Mouse (Mus musculus): Measurements from ENCODE around the gene Myrip. TPM values are rescaled to one million over a fixed set of nuclear protein-coding genes. Genes with fewer than 3 reads are reported as not detected.

The Myrip gene
- polyA plus RNA-seq, 2 experiments: 0.37 to 0.73 TPM

DNA sequence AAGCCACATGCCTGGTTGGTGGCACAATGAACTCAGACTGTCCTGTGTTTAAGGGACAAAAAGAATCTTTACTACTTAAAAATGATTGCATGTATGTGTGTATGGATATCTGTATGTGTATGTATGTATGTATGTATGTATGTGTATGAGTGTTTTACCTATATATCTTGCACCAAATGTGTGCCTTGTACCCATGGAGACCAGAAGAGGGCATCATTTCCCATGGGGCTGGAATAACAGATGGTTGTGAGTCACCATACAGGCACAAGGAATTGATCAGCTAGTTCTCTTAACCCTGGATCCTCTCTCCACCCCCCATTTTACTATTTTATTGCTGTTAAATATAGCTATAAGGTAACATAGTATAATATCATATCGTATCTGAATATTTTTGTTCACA lies 4.4 kb upstream of the Myrip start:
- H3K4me1 ChIP-seq (ENCODE audit: control insufficient read depth, insufficient read depth, low read length): no peaks in the 10 kb centered on the region
- H3K27ac ChIP-seq (replicated peaks; ENCODE audit: low read depth, low read length): no peak overlapping the region
- no peaks in the 10 kb centered on the region for H3K36me3 ChIP-seq (ENCODE audit: control insufficient read depth, insufficient read depth, low read length)
- H3K9me3 ChIP-seq (ENCODE audit: control insufficient read depth, low read length): no peaks in the 10 kb centered on the region
- WGBS: 88% methylated on average over 1 of the region's 1 CpGs
- H3K4me3 ChIP-seq (replicated peaks; ENCODE audit: low read length): no peak overlapping the region
- no peaks in the 10 kb centered on the region for H3K27me3 ChIP-seq (ENCODE audit: control insufficient read depth, insufficient read depth, low read length)
- no peak overlapping the region for H3K4me2 ChIP-seq (replicated peaks; ENCODE audit: low read depth, low read length, severe bottlenecking)
- no peak for TF ChIP-seq POLR2A (IDR thresholded peaks at IDR 0.05; ENCODE audit: borderline replicate concordance, extremely low read depth, insufficient read depth, insufficient read length)
- H3K9ac ChIP-seq (ENCODE audit: low read depth, low read length, severe bottlenecking): no peak overlapping the region
- ATAC-seq (ENCODE audit: low FRiP score, low read depth): no peak
- DNase-seq (ENCODE audit: low spot score): no peak

DNA sequence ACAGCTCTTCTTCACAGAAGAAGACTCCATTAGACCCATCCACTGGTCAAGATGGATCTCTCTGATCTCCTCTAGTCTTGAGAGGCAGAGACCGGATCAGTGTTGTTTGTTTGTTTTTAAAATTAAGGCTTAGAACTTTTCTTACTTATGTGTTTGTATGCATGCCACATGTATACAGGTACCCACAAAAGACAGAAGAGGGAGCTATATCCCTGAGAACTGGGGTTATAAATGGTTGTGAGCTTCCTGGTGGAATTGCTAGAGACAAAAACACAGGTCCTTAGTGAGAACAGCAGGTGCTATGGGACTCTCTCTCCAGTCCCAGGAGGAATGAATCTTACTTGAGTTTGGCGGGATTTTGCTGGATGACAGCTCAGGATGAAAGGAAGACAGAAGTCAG lies 1.9 kb upstream of the Myrip start:
- WGBS: 55% methylated on average over 2 of the region's 2 CpGs
- Histone ChIP-seq H3K36me3 (ENCODE audit: control insufficient read depth, insufficient read depth, low read length) (no peaks in the 10 kb centered on the region), H3K4me3 (replicated peaks; ENCODE audit: low read length) (no peak overlapping the region), H3K9ac (ENCODE audit: low read depth, low read length, severe bottlenecking) (no peak overlapping the region), H3K27ac (replicated peaks; ENCODE audit: low read depth, low read length) (no peak overlapping the region), H3K9me3 (ENCODE audit: control insufficient read depth, low read length) (no peaks in the 10 kb centered on the region), H3K27me3 (ENCODE audit: control insufficient read depth, insufficient read depth, low read length) (peaks cover 22% of the 10 kb centered on the region), H3K4me2 (replicated peaks; ENCODE audit: low read depth, low read length, severe bottlenecking) (no peak overlapping the region), H3K4me1 (ENCODE audit: control insufficient read depth, insufficient read depth, low read length) (peaks cover 6% of the 10 kb centered on the region; the same call in 1 of the 2 replicates)
- no peak for ATAC-seq (ENCODE audit: low FRiP score, low read depth)
- no peak for DNase-seq (ENCODE audit: low spot score)
- no peak for TF ChIP-seq POLR2A (IDR thresholded peaks at IDR 0.05; ENCODE audit: borderline replicate concordance, extremely low read depth, insufficient read depth, insufficient read length)

DNA sequence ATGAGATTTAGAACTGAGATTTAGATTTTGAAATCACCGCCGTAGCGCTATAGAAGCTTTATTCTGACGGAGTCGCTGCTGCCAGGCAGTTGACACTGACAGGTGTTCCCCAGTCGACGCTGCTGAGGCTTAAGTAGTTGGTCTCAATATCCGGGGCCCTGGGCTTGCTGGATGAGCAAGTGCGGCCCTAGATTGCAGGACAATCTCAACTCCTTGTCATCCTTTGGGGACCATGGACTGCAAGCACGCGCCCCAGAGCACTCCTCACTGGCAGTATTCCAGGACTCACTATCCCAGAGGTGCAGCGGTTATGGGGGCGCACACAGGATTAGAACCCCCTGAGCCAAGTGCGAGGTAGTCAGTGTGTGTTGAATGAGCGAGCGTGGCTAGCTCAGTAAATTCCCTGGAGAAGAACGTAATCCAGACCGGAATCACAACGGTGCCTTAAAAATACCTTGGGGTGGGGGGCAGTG lies 1.7 kb downstream of the Myrip start:
- ATAC-seq (ENCODE audit: low FRiP score, low read depth): no peak
- Histone ChIP-seq H3K4me2 (replicated peaks; ENCODE audit: low read depth, low read length, severe bottlenecking) (peak overlapping the region; percentile 97), H3K27ac (replicated peaks; ENCODE audit: low read depth, low read length) (no peak overlapping the region), H3K27me3 (ENCODE audit: control insufficient read depth, insufficient read depth, low read length) (peaks cover 51% of the 10 kb centered on the region), H3K36me3 (ENCODE audit: control insufficient read depth, insufficient read depth, low read length) (no peaks in the 10 kb centered on the region), H3K4me3 (replicated peaks; ENCODE audit: low read length) (peak overlapping the region; percentile 53), H3K9ac (ENCODE audit: low read depth, low read length, severe bottlenecking) (peak overlapping the region; percentile 48), H3K9me3 (ENCODE audit: control insufficient read depth, low read length) (no peaks in the 10 kb centered on the region), H3K4me1 (ENCODE audit: control insufficient read depth, insufficient read depth, low read length) (peaks cover 8% of the 10 kb centered on the region; the same call in 1 of the 2 replicates)
- no peak for TF ChIP-seq POLR2A (IDR thresholded peaks at IDR 0.05; ENCODE audit: borderline replicate concordance, extremely low read depth, insufficient read depth, insufficient read length)
- DNase-seq (ENCODE audit: low spot score): no peak
- WGBS: 12% methylated on average over 19 of the region's 19 CpGs

DNA sequence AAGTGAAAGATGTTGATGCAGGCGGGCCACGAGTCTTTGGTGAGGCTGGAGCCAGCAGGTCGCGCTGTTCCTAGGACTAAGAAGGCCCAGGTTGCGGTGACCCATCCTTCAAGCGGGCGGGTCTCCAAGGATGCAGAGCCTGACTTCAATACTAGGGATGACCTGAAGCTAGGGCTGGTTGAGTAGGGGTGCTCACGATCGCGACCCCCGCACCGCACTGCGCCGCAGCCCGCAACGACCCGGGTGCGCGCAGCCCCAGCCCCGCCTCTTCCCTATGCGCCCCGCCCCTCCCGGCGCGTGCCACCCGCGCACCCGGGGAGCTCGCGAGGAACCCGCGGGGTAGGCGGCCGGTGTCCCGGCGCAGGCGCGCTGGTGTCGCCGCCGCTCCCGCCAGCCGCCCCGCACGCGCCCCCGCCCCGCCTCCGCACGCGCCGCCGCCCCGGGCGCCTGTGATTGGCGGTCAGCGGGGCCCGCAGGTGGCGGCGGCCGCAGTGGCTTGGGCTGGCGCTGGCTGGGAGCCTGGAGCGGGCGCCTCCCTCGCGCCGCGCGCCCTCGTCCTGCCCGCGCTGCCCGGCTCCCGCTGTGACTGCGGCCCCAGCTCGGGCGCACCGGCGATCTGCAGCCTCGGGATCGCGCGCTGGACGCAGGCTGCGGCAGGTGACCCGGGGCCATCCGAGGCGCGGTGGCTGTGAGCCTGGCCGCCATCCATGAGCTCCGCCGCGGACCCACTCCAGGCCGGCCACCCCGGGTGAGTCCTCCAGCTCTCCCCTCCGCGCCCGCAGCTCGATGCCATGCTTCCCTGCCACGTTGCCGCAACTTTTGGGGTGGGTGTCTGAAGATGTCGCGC lies 2.4 kb downstream of the Myrip start:
- Histone ChIP-seq H3K4me2 (replicated peaks; ENCODE audit: low read depth, low read length, severe bottlenecking) (peak overlapping the region; percentile 97), H3K9me3 (ENCODE audit: control insufficient read depth, low read length) (no peaks in the 10 kb centered on the region), H3K36me3 (ENCODE audit: control insufficient read depth, insufficient read depth, low read length) (no peaks in the 10 kb centered on the region), H3K4me3 (replicated peaks; ENCODE audit: low read length) (peak overlapping the region; percentile 53), H3K27ac (replicated peaks; ENCODE audit: low read depth, low read length) (no peak overlapping the region), H3K9ac (ENCODE audit: low read depth, low read length, severe bottlenecking) (peak overlapping the region; percentile 48), H3K27me3 (ENCODE audit: control insufficient read depth, insufficient read depth, low read length) (peaks cover 51% of the 10 kb centered on the region), H3K4me1 (ENCODE audit: control insufficient read depth, insufficient read depth, low read length) (peaks cover 8% of the 10 kb centered on the region; the same call in 1 of the 2 replicates)
- DNase-seq (ENCODE audit: low spot score) (no peak), ATAC-seq (ENCODE audit: low FRiP score, low read depth) (peak; percentile 47)
- WGBS: under 1% methylated on average over 52 of the region's 103 CpGs
- TF ChIP-seq POLR2A (IDR thresholded peaks at IDR 0.05; ENCODE audit: borderline replicate concordance, extremely low read depth, insufficient read depth, insufficient read length): no peak

DNA sequence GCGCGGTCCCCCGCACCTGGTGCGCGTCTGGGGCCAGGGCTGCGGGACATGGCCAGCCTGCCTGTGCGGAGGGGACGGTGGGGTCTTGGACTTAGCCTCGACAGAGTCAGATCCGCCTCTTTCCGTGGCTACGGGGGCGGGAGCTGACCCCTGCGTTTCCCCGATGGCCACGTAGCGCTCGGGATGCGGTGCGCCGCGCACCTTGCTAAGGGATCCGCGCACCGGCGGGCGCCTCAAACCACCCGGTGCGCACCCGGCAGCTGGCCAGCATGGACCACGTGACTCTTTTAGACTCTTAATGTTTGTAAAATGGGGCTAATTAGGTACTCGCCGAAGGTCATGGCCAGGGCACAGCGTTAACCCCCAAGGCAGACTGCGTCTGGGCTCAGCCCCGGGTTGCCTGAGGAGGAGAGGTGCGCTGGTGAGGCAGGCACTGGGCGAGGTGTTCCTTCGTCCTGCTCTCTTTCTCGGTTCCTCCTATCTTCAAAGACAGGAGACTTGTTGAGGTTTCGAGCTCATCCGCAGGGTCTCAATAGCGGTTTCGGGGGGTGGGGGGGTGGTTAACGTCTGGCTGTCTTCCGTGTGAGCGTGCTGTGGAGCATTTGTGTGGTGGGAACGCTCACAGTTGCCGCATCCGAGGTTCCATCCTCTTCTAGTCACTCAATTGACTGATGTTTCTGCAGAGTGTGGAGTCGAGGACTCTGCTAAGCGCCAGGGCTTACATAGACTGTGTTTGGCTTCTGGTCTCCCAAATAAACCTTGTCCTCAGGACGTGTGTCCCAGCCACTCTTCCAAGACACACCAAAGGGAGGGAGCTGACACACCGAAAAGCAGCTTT lies 3.2 kb downstream of the Myrip start:
- H3K27ac ChIP-seq (replicated peaks; ENCODE audit: low read depth, low read length): no peak overlapping the region
- H3K4me2 ChIP-seq (replicated peaks; ENCODE audit: low read depth, low read length, severe bottlenecking): peak overlapping the region; percentile 97
- TF ChIP-seq POLR2A (IDR thresholded peaks at IDR 0.05; ENCODE audit: borderline replicate concordance, extremely low read depth, insufficient read depth, insufficient read length): no peak
- no peaks in the 10 kb centered on the region for H3K9me3 ChIP-seq (ENCODE audit: control insufficient read depth, low read length)
- ATAC-seq (ENCODE audit: low FRiP score, low read depth) (no peak), DNase-seq (ENCODE audit: low spot score) (no peak)
- peak overlapping the region; percentile 48 for H3K9ac ChIP-seq (ENCODE audit: low read depth, low read length, severe bottlenecking)
- WGBS: 6% methylated on average over 52 of the region's 54 CpGs
- H3K4me1 ChIP-seq (ENCODE audit: control insufficient read depth, insufficient read depth, low read length): peaks cover 8% of the 10 kb centered on the region; the same call in 1 of the 2 replicates
- H3K36me3 ChIP-seq (ENCODE audit: control insufficient read depth, insufficient read depth, low read length): no peaks in the 10 kb centered on the region
- H3K27me3 ChIP-seq (ENCODE audit: control insufficient read depth, insufficient read depth, low read length): peaks cover 51% of the 10 kb centered on the region
- H3K4me3 ChIP-seq (replicated peaks; ENCODE audit: low read length): peak overlapping the region; percentile 53

Data from limb, embryonic 14.5 days (tissue).